Mouse (Mus musculus) kidney, adult 18-20 months (tissue): ENCODE measurements around the gene Gm20388.
"Not testable (repeated sequence)": the region's sequence is repeated elsewhere in the genome, so short reads cannot be mapped to it uniquely, and the experiment has no call there.

Experiments
- DNase-seq: peaks from one replicate; pipeline ENCODE4 v3.0.0; 2021

Gene Gm20388

GRCm38 (mm10) chr8:123004033-123004922 lies 3093.6 kb downstream of the Gm20388 start:
- no peak for DNase-seq

GRCm38 (mm10) chr8:123005328-123005727 lies 3094.7 kb downstream of the Gm20388 start:
- no peak for DNase-seq

- DNase-seq: no peak
Observed at GRCm38 (mm10) chr8:123005805-123006204, 3095.2 kb downstream of the Gm20388 start.

GRCm38 (mm10) chr8:123011321-123011720 lies 3100.7 kb downstream of the Gm20388 start:
- no peak for DNase-seq

- no peak for DNase-seq
Observed at GRCm38 (mm10) chr8:123014429-123014828, 3103.8 kb downstream of the Gm20388 start.

GRCm38 (mm10) chr8:123015074-123015473 lies 3104.4 kb downstream of the Gm20388 start:
- no peak for DNase-seq

- no peak for DNase-seq
Observed at GRCm38 (mm10) chr8:123017143-123017542, 3106.5 kb downstream of the Gm20388 start.

- DNase-seq: no peak
Observed at GRCm38 (mm10) chr8:123018484-123019164, 3108.0 kb downstream of the Gm20388 start.

- no peak for DNase-seq
Observed at GRCm38 (mm10) chr8:123020084-123020483, 3109.4 kb downstream of the Gm20388 start.

- no peak for DNase-seq
Observed at GRCm38 (mm10) chr8:123020859-123021258, 3110.2 kb downstream of the Gm20388 start.

- peak; percentile 30 for DNase-seq
Observed at GRCm38 (mm10) chr8:123021259-123021658, 3110.6 kb downstream of the Gm20388 start.

GRCm38 (mm10) chr8:123022727-123023126 lies 3112.1 kb downstream of the Gm20388 start:
- DNase-seq: no peak

- DNase-seq: no peak
Observed at GRCm38 (mm10) chr8:123024226-123024625, 3113.6 kb downstream of the Gm20388 start.

GRCm38 (mm10) chr8:123025951-123026351 lies 3115.3 kb downstream of the Gm20388 start:
- DNase-seq: no peak

- no peak for DNase-seq
Observed at GRCm38 (mm10) chr8:123027786-123028185, 3117.1 kb downstream of the Gm20388 start.

- not testable (repeated sequence) for DNase-seq
Observed at GRCm38 (mm10) chr8:123030091-123030490, 3119.4 kb downstream of the Gm20388 start.

- no peak for DNase-seq
Observed at GRCm38 (mm10) chr8:123031321-123031978, 3120.8 kb downstream of the Gm20388 start.

GRCm38 (mm10) chr8:123032730-123033129 lies 3122.1 kb downstream of the Gm20388 start:
- no peak for DNase-seq

GRCm38 (mm10) chr8:123033431-123033830 lies 3122.8 kb downstream of the Gm20388 start:
- no peak for DNase-seq

- DNase-seq: no peak
Observed at GRCm38 (mm10) chr8:123034171-123034570, 3123.5 kb downstream of the Gm20388 start.

- no peak for DNase-seq
Observed at GRCm38 (mm10) chr8:123036956-123037355, 3126.3 kb downstream of the Gm20388 start.

GRCm38 (mm10) chr8:123037487-123037886 lies 3126.8 kb downstream of the Gm20388 start:
- DNase-seq: no peak

- DNase-seq: no peak
Observed at GRCm38 (mm10) chr8:123038351-123038750, 3127.7 kb downstream of the Gm20388 start.
